Mouse (Mus musculus): Measurements from ENCODE around the gene Asns. TPM values are rescaled to one million over a fixed set of nuclear protein-coding genes. Genes with fewer than 3 reads are reported as not detected.
"Not testable (repeated sequence)": the region's sequence is repeated elsewhere in the genome, so short reads cannot be mapped to it uniquely, and the experiment has no call there.

Gene Asns
- total RNA-seq, 2 experiments from 2014 or later = 2.7 to 3.1 TPM

GRCm38 (mm10) chr6:7686047-7686446, 7.0 kb downstream of the Asns start:
- DNase-seq = no peak
- intact Hi-C loops (cut with DNase I) = no loop called here

GRCm38 (mm10) chr6:7676194-7676901, 16.7 kb downstream of the Asns start:
- no peak for DNase-seq
- intact Hi-C loops (cut with DNase I) = no loop called here

- DNase-seq = no peak
- intact Hi-C loops (cut with DNase I) = no loop called here
These were observed 20.4 kb downstream of the Asns start for GRCm38 (mm10) chr6:7672438-7673253.

GRCm38 (mm10) chr6:7671429-7671828, 21.6 kb downstream of the Asns start:
- no peak for DNase-seq
- intact Hi-C loops (cut with DNase I) = no loop called here

- DNase-seq = no peak
- intact Hi-C loops (cut with DNase I) = no loop called here
These were observed 22.5 kb downstream of the Asns start for GRCm38 (mm10) chr6:7670588-7670987.

GRCm38 (mm10) chr6:7669721-7670120, 23.3 kb downstream of the Asns start:
- intact Hi-C loops (cut with DNase I) = no loop called here
- DNase-seq = no peak

GRCm38 (mm10) chr6:7668332-7668731, 24.7 kb downstream of the Asns start:
- intact Hi-C loops (cut with DNase I) = no loop called here
- no peak for DNase-seq

- intact Hi-C loops (cut with DNase I); DNase-seq: not testable (repeated sequence)
These were observed 27.2 kb downstream of the Asns start for GRCm38 (mm10) chr6:7665902-7666301.

- intact Hi-C loops (cut with DNase I) = loop anchor here (2.0 kb wide), 1 partner anchor 659 kb away; no protein-coding TSS in a partner anchor
- DNase-seq = no peak
These were observed 31.6 kb downstream of the Asns start for GRCm38 (mm10) chr6:7661455-7661854.

- intact Hi-C loops (cut with DNase I) = loop anchor here (2.0 kb wide), 1 partner anchor 658 kb away; no protein-coding TSS in a partner anchor
- peak in 1 of 2 experiments; percentile 6 for DNase-seq
These were observed 32.5 kb downstream of the Asns start for GRCm38 (mm10) chr6:7660377-7661080.

GRCm38 (mm10) chr6:7656601-7657000, 36.5 kb downstream of the Asns start:
- intact Hi-C loops (cut with DNase I) = loop anchor here (5.0 kb wide), 1 partner anchor 714 kb away; no protein-coding TSS in a partner anchor
- DNase-seq = no peak

- intact Hi-C loops (cut with DNase I) = no loop called here
- DNase-seq = no peak
These were observed 44.6 kb downstream of the Asns start for GRCm38 (mm10) chr6:7648458-7648857.

Other genes with a start within 250 kb of the Asns start
- gene Tac1, start 138.4 kb downstream of the Asns start, total RNA-seq (2021) = not detected
- gene C1galt1, start 151.6 kb upstream of the Asns start, total RNA-seq (2021) = 10 to 100 TPM; 15.3 to 15.5 TPM

All from heart, postnatal 36 days (tissue).